Mouse (Mus musculus): ENCODE results near the gene Gm7849.
"Not testable (repeated sequence)": the region's sequence is repeated elsewhere in the genome, so short reads cannot be mapped to it uniquely, and the experiment has no call there.

The Gm7849 gene

DNA sequence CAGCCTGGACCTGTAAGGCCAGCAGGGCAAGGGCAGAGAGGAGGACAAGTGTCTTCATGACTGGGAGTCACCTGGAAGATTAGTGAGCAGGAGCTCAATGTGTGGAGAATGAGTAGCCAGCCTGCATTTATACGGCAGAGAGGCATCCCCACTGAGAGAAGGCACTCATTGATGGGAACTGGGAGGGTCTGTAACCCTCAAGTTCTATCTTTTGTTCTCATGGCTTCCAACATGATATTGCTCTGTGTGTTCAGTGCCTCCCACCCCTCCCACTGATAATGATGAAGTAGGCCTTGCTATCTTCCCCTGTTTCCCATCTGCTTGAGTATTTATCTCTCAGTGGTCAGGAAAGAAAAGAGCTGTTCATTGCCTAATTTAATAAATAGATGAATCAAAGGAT lies at the start of gene Gm7849:
Gene Gm7849, minus strand, starts transcription at position 101 of the 400 bp plus-strand sequence.
- DNase-seq: not testable (repeated sequence)

DNA sequence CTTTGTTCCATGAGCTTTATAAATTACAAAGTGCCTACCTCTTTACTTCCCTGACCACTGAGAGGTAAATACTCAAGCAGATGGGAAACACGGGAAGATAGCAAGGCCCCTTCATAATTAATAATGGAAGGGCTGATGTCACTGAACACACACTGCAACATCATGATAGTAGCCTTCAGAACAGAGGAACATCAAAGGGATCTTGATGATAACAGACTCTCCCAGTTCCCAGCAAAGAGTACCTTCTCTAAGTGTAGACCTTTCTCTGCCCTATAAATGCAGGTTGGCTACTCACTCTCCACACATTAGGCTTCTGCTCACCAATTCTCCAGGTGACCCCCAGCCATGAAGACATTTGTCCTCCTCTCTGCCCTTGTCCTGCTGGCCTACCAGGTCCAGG lies 29.2 kb downstream of the Gm7849 start, which contains the start of gene Defa36:
Gene Defa36, plus strand, starts transcription at position 301 of the 400 bp plus-strand sequence.
- not testable (repeated sequence) for DNase-seq

All from kidney, adult 9 months (tissue).